Mouse (Mus musculus) kidney, adult 9 months (tissue): ENCODE measurements at regions not wholly inside any gene's neighbourhood (a gene's known extent, or its start where the extent isn't known, plus 50 kb on each side); places are given as distances from the start of the nearest gene placed in this dataset.

ENCODE experiments used
- DNase-seq: peaks from one replicate; pipeline ENCODE4 v3.0.0; 2022

DNA sequence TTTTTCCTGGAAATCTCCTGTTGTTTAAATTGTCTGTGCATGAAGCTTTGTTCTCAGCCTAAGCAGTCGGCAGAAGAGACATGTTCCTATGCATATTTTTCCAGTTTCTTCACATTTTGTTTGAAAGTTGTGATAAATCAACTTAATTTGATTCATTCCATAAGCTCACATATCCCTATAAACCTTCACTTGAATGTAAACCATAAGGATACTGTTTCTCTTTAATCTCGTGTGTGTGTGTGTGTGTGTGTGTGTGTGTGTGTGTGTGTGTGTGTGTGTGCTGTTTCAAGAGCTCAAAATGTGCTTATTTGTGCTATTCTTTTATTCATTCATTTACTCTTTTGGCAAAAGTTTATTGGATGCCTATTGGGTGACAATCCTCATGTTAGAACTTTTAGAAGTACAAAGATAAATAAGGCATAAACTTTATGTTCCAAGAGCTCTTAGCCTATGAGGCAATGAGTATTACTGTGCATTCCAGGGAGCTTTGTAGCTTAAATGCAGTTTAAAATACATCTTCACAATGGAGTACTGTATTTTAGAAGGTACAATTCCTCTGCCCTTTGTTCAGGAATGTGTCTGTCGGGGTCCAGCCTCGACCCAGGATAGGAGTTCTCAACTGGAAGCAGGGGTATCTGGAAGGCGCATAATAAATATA, 229.4 kb upstream of the Dcbld2 start:
- DNase-seq, result no peak

GRCm38 (mm10) chr16:58179981-58180380, 228.3 kb upstream of the Dcbld2 start:
- peak; percentile 70 for DNase-seq

DNA sequence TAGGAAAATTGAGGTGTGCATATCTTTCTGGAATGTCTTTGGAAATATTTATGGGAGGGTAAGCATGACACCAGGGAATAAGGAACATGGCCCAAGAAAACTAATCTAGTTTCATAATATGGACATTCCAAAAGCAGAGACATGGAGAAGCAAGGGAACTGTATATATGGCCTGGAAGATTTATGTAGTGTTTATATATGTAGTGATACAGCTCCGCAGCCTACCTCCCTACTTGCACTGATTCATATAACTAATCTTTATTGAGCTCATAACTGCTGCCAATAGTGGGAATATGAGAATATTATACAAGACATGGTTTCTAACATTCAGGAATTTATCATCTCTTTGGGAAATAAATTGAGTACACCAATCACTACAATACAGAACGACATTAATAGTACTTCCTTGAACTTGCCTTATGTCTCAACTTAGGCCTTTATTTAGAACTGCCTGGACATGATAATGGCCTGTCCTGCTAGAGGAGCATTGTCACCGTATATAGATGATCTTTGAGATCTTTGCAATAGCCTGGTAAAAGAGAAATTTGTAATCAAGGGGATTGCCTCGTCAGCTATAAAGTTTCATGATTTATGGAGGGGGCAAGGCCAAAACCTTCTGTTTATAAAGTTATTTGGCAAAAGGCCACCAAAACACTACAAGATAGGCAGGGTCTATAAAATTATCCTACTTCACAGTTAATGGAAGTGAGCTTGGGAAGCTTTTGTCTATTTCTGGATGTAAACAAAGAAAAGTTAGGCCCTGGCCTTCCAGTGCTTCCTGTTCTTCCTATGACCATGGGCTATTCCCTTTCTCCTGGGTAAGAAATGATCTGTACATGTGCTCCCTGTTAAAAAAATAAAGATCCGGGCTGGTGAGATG, 213.4 kb upstream of the Dcbld2 start:
- no peak for DNase-seq

- no peak for DNase-seq
Observed at GRCm38 (mm10) chr16:58211872-58212271, 196.4 kb upstream of the Dcbld2 start.

- no peak for DNase-seq
Observed at GRCm38 (mm10) chr16:58234686-58235085, 173.6 kb upstream of the Dcbld2 start.

GRCm38 (mm10) chr16:58236857-58237256, 171.4 kb upstream of the Dcbld2 start:
- no peak for DNase-seq

DNA sequence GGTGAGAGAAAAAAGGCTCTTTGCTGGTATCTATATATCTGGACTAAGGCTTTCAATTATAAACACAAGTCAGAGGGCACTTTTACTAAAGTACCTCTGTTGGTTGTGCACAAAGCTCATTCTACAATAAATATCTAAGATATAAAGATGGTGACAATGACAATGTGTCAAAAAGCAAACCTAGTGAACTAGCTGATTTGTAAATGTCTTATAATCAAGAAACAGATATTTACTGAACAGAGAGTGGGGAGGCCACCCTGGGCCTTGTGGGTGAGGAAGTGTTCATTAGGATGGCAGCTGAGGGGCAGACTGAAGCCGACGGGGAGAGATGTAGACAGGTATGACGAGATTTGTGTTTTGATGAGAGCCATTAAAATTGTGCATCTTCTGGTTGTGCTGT, 132.0 kb upstream of the Dcbld2 start:
- DNase-seq, result no peak

DNA sequence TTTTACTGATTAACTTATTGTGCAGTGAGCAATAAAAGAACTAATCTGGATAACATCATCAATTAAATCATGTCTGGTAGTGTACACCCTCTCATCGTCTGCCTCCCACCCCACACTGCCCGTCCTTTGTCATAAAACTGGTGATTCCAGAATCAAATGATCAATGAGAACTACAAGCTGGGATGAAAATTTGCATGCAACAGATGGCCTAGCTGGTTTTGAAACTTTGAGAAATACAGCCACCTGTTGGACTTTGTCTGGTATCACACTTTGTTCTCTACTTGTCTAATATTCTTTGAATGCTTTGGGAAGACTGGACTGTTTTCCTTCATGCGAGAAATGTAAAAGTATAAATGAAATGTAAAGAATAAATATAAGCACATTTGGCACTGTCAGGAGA, 126.8 kb upstream of the Dcbld2 start:
- DNase-seq, result peak; percentile 21

DNA sequence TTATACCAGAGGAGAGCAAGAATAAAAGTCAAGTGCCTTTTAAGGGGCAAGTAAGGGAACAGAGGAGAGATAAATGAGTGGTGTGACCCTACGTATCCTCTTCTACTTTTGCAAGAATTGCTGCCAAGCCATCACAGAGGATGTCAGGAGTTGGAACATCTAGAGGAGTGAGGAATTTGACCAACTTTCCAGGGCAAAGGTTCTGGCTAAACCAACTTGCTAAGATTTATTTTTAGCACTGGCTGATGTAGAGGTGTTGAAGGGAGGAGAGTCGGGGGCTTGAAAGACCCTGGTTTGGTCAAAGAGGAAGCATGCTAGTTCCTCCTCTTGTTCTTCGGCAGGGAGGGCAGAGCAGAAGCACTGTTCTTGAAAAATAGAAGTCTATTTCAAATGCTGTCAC, 113.8 kb upstream of the Dcbld2 start:
- DNase-seq, result no peak

DNA sequence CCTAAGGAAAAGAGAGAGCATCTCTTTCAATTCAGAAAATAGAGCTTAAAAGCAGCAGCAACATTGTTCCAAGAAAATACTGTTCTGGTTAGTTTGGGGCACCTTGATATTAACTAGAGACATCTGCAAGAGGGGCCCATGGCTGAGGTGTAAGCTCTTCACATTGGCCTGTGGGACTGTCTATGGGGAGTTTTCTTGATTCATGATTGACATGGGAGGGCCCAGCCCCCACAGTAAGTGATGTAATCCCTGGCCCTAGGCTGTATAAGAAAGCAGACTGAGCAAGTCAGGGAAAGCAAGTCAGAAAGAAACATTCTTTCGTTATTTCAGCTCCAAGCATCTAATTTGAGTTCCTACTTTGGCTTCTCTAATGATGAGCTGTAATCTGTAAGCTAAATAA, 113.1 kb upstream of the Dcbld2 start:
- DNase-seq, result no peak

- DNase-seq, result peak; percentile 54
Observed at GRCm38 (mm10) chr16:58299495-58299894, 108.7 kb upstream of the Dcbld2 start.

- no peak for DNase-seq
Observed at GRCm38 (mm10) chr16:58300098-58300497, 108.1 kb upstream of the Dcbld2 start.

- peak; percentile 32 for DNase-seq
Observed at GRCm38 (mm10) chr16:58303555-58303954, 104.7 kb upstream of the Dcbld2 start.

DNA sequence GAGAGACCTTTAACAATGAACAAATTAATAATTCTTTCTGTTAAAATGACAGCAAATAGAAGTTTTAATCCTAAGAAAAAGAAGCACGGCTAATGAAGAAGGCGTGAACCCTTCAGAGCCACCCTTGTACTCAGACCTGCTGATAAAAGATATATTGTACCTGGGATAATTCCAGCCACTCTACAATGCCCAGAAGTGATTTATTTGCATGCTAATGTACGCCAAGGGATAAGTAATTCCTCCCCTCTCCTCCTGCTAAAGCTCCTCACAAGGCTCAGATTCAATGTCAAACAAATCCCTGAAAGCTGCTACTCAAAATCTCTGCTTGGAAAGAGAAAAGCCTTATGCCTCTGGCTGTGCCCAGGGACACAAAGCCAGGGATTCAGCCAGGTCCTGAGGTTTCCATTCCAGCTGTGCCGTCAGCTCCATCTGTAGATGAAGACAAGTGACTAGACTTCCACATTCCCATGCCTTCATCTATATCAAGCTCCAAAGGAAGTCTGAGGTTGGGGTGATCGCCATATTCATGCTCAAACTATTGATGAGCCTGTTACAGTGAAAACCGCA, 91.3 kb upstream of the Dcbld2 start:
- DNase-seq, result no peak

- peak; percentile 33 for DNase-seq
Observed at GRCm38 (mm10) chr16:58331087-58331486, 77.2 kb upstream of the Dcbld2 start.

- DNase-seq, result no peak
Observed at GRCm38 (mm10) chr16:58343921-58344320, 64.3 kb upstream of the Dcbld2 start.

DNA sequence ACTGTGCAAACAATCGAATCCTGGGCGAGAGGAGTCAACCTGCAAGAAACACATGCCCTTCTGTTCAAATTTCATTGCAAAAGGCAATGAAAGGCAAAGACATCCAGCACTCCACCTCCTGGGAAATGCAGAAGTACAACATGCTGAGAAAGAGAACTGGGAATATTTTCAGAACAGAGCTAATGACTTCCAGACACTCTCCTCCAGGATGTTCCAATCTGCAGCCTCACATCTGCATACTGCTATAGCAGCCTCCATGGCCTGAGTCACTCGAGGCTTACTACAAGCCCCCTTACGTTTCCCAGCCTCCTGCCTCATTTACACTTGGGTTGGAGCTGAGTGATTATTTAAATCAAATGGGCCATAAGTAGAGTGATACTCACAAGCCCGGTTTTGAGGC, 58.9 kb upstream of the Dcbld2 start:
- DNase-seq, result no peak

GRCm38 (mm10) chr16:58349802-58350201, 58.4 kb upstream of the Dcbld2 start:
- DNase-seq, result no peak

GRCm38 (mm10) chr16:58352156-58352555, 56.1 kb upstream of the Dcbld2 start:
- DNase-seq, result no peak

DNA sequence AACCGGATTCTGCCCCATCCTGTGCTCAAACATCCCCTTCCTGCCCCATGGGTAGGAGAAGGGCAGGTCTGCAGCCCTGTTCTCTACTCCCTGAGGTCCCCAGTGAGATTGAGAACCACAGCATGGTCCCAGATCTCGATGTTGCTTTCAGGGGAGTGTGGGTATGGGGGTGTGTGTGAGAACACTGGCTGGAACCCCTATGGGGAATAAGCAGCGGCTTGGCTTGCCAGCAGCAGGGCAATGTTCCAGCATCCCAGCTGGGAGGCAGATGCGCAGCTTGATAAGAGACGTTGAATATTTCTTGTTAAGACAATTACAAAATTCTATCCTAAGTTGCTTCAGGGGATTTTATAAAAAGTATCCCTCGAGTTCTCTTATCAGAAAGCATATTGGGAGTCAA, 53.7 kb upstream of the Dcbld2 start:
- DNase-seq, result peak; percentile 5
